Mouse (Mus musculus): ENCODE results near the gene Npr1. TPM values are rescaled to one million over a fixed set of nuclear protein-coding genes. Genes with fewer than 3 reads are reported as not detected.

The Npr1 gene
- polyA plus RNA-seq, 1 experiment from 2014 or later, result 2.5 TPM

Other genes starting within 250 kb of the Npr1 start
- gene Jtb, start 234.3 kb downstream of the Npr1 start, polyA plus RNA-seq (2016; fragmentation: Nextera tagmentation; extraction: Ambion mirVana), result 96.1 and 97.8 TPM in 2 replicates
- gene Creb3l4, start 222.4 kb downstream of the Npr1 start, polyA plus RNA-seq (2016; fragmentation: Nextera tagmentation; extraction: Ambion mirVana), result 3.8 and 3.9 TPM in 2 replicates
- gene Slc39a1, start 217.7 kb downstream of the Npr1 start, polyA plus RNA-seq (2016; fragmentation: Nextera tagmentation; extraction: Ambion mirVana), result 50.5 and 55.1 TPM in 2 replicates
- 21.5 and 21.7 TPM in 2 replicates for gene Crtc2, start 211.7 kb downstream of the Npr1 start, polyA plus RNA-seq (2016; fragmentation: Nextera tagmentation; extraction: Ambion mirVana)
- 6.6 and 6.9 TPM in 2 replicates for gene Dennd4b, start 200.7 kb downstream of the Npr1 start, polyA plus RNA-seq (2016; fragmentation: Nextera tagmentation; extraction: Ambion mirVana)
- 15.5 and 15.9 TPM in 2 replicates for gene Gatad2b, start 172.7 kb downstream of the Npr1 start, polyA plus RNA-seq (2016; fragmentation: Nextera tagmentation; extraction: Ambion mirVana)
- gene Slc27a3, start 75.9 kb downstream of the Npr1 start, polyA plus RNA-seq (2016; fragmentation: Nextera tagmentation; extraction: Ambion mirVana), result 15.8 and 22.0 TPM in 2 replicates
- gene Ints3, start 32.2 kb downstream of the Npr1 start, polyA plus RNA-seq (2016; fragmentation: Nextera tagmentation; extraction: Ambion mirVana), result 42.4 and 44.3 TPM in 2 replicates
- gene Ilf2, start 10.3 kb upstream of the Npr1 start, polyA plus RNA-seq (2016; fragmentation: Nextera tagmentation; extraction: Ambion mirVana), result 319 and 328 TPM in 2 replicates
- 78.4 and 79.8 TPM in 2 replicates for gene Snapin, start 25.2 kb upstream of the Npr1 start, polyA plus RNA-seq (2016; fragmentation: Nextera tagmentation; extraction: Ambion mirVana)
- gene Chtop, start 43.6 kb upstream of the Npr1 start, polyA plus RNA-seq (2016; fragmentation: Nextera tagmentation; extraction: Ambion mirVana), result 220 and 221 TPM in 2 replicates
- gene S100a1, start 48.5 kb upstream of the Npr1 start, polyA plus RNA-seq (2016; fragmentation: Nextera tagmentation; extraction: Ambion mirVana), result 4.5 and 6.4 TPM in 2 replicates
- 12.1 TPM in 2 replicates for gene S100a13, start 48.6 kb upstream of the Npr1 start, polyA plus RNA-seq (2016; fragmentation: Nextera tagmentation; extraction: Ambion mirVana)
- not detected in 2 replicates for gene S100a14, start 61.0 kb upstream of the Npr1 start, polyA plus RNA-seq (2016; fragmentation: Nextera tagmentation; extraction: Ambion mirVana)
- 33.5 and 41.9 TPM in 2 replicates for gene S100a16, start 71.4 kb upstream of the Npr1 start, polyA plus RNA-seq (2016; fragmentation: Nextera tagmentation; extraction: Ambion mirVana)
- gene S100a3, start 94.7 kb upstream of the Npr1 start, polyA plus RNA-seq (2016; fragmentation: Nextera tagmentation; extraction: Ambion mirVana), result not detected in 2 replicates
- gene S100a2, start 124.4 kb upstream of the Npr1 start, polyA plus RNA-seq (2016; fragmentation: Nextera tagmentation; extraction: Ambion mirVana), result not detected in 2 replicates
- not detected in 2 replicates for gene Gm42674, start 136.0 kb upstream of the Npr1 start, polyA plus RNA-seq (2016; fragmentation: Nextera tagmentation; extraction: Ambion mirVana)
- gene S100a4, start 137.9 kb upstream of the Npr1 start, polyA plus RNA-seq (2016; fragmentation: Nextera tagmentation; extraction: Ambion mirVana), result 1.4 and 1.7 TPM in 2 replicates
- gene S100a5, start 142.7 kb upstream of the Npr1 start, polyA plus RNA-seq (2016; fragmentation: Nextera tagmentation; extraction: Ambion mirVana), result not detected in 2 replicates
- 23.8 and 28.5 TPM in 2 replicates for gene S100a6, start 147.0 kb upstream of the Npr1 start, polyA plus RNA-seq (2016; fragmentation: Nextera tagmentation; extraction: Ambion mirVana)
- gene S100a7a, start 188.2 kb upstream of the Npr1 start, polyA plus RNA-seq (2016; fragmentation: Nextera tagmentation; extraction: Ambion mirVana), result 0.14 TPM in 1 of 2 replicates, not detected in the other
- 5.7 and 12.9 TPM in 2 replicates for gene S100a8, start 203.1 kb upstream of the Npr1 start, polyA plus RNA-seq (2016; fragmentation: Nextera tagmentation; extraction: Ambion mirVana)
- 4.1 and 7.5 TPM in 2 replicates for gene S100a9, start 229.9 kb upstream of the Npr1 start, polyA plus RNA-seq (2016; fragmentation: Nextera tagmentation; extraction: Ambion mirVana)